Mouse (Mus musculus) E14TG2a.4 (cell line): Measurements from ENCODE around the gene Dagla.

Source experiments
- H3K27me3 ChIP-seq: 2 replicates; pipeline ENCODE4 v1.6.1; 2014; ENCODE audit warnings: low read length, control low read depth; ENCODE audit not compliant: insufficient read depth
- H3K36me3 ChIP-seq: 2 replicates; pipeline ENCODE4 v1.6.1; 2014; ENCODE audit warnings: low read length, control low read depth; ENCODE audit not compliant: insufficient read depth
- H3K4me1 ChIP-seq: replicated peaks from 2 replicates; pipeline ENCODE4 v1.6.1; 2014; ENCODE audit warnings: low read depth, low read length, control low read depth
- H3K4me3 ChIP-seq: replicated peaks from 2 replicates; pipeline ENCODE4 v1.5.1; 2014; ENCODE audit warnings: mild to moderate bottlenecking, low read length
- H3K9me3 ChIP-seq: 2 replicates; pipeline ENCODE4 v1.6.1; 2014; ENCODE audit warnings: low read length, control low read depth
- CTCF ChIP-seq: conservative IDR thresholded peaks from 2 replicates; pipeline ENCODE4 v1.5.1; 2014; ENCODE audit warnings: low read length
- NANOG ChIP-seq: IDR thresholded peaks from 2 replicates; pipeline ENCODE4 v1.6.1; 2014; ENCODE audit warnings: borderline replicate concordance, low read length, mixed read lengths
- POU5F1 ChIP-seq: IDR thresholded peaks from 2 replicates; pipeline ENCODE4 v1.6.1; 2014; ENCODE audit warnings: low read length, borderline replicate concordance

Gene Dagla

DNA sequence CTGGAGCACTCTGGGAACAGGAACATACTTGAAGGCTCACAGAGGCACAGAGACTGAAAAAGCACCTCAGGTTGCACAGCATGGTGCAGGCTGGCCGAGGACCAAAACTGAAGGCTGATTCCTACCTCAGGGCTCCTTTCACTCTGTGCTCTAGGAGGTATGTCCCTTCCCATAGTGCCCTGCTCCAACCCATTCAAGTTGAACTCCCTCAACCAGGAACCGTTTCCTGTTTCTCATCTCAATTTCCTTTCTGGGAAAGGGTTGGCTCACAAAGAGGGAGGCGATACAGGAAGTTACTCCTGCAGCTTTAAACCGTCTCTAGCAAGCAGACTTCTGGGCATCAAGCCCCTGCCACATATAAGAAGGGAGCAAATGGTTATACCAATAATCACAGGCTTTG lies 13.1 kb upstream of the Dagla start:
- TF ChIP-seq POU5F1: no peak
- TF ChIP-seq NANOG: no peak
- TF ChIP-seq CTCF: no peak
- Histone ChIP-seq H3K4me1 (peaks cover 9% of the 10 kb centered on the region), H3K9me3 (no peaks in the 10 kb centered on the region), H3K27me3 (peaks cover 29% of the 10 kb centered on the region), H3K36me3 (no peaks in the 10 kb centered on the region), H3K4me3 (no peak overlapping the region)

DNA sequence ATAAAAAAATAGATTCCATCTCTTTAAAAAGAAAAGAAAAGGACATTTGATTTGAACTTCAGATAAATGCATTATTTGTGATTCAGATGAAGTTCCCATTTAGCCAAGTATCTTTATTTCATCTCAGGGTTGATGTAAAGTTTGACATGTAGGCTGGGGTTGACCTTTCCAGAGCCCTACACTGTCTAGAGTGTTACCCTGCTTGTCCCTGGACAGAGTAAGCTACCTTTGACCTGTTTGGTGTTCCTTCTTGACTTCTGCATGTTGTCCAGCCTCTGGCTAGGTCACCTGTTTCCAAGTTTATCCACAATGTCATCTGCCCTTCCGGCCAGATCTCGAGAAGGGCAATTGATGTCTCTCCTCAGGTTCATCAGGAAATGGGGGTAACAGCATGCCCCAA lies 12.7 kb upstream of the Dagla start:
- peaks cover 30% of the 10 kb centered on the region for H3K27me3 ChIP-seq
- H3K9me3 ChIP-seq: no peaks in the 10 kb centered on the region
- peaks cover 9% of the 10 kb centered on the region for H3K4me1 ChIP-seq
- no peaks in the 10 kb centered on the region for H3K36me3 ChIP-seq
- TF ChIP-seq NANOG (no peak), CTCF (no peak), POU5F1 (no peak)
- H3K4me3 ChIP-seq: no peak overlapping the region

DNA sequence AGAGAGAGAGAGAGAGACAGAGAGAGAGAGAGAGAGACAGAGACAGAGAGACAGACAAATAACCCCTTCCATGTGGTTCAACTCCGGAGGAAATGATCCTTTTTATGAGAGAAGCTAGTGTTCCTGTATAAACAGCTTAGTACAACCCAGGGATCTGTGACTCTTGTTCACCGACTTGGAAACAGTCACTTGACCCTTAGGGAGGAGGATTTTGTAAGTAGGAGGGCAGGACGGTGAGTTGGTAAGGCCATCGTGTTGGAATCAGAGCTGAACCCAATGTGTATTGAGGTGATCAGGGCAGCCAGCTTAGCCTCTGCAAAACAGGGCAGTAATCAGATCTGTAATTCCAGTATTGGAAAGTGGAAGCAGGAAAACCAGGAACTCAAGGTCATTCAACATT lies 12.3 kb upstream of the Dagla start:
- Histone ChIP-seq H3K27me3 (peaks cover 34% of the 10 kb centered on the region), H3K4me1 (peaks cover 9% of the 10 kb centered on the region), H3K4me3 (no peak overlapping the region), H3K36me3 (no peaks in the 10 kb centered on the region), H3K9me3 (no peaks in the 10 kb centered on the region)
- TF ChIP-seq POU5F1: no peak
- no peak for TF ChIP-seq CTCF
- no peak for TF ChIP-seq NANOG

DNA sequence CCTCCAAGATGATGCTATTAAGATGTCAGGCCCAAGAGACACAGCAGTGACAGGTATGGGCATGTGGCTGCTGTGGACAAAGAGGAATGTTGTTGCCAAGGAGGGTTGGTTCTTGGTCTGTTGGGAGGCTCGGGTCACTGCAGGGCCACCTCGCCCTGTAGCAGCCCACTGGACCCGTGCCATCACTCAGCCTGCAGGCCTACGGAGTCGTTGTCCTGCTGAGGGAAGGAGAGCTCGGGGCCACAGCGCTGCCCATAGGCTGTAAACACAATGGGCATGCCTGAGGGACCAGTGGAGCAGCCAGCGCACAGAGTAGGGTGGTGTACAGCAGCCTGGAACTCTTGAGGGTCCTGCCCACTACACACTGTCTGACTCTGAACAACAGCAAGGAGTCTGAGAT lies 7.4 kb upstream of the Dagla start:
- Histone ChIP-seq H3K36me3 (no peaks in the 10 kb centered on the region), H3K9me3 (no peaks in the 10 kb centered on the region), H3K27me3 (peaks cover 33% of the 10 kb centered on the region), H3K4me1 (peaks cover 5% of the 10 kb centered on the region; the same call in 1 of the 2 replicates), H3K4me3 (no peak overlapping the region)
- TF ChIP-seq POU5F1 (no peak), NANOG (no peak), CTCF (no peak)

DNA sequence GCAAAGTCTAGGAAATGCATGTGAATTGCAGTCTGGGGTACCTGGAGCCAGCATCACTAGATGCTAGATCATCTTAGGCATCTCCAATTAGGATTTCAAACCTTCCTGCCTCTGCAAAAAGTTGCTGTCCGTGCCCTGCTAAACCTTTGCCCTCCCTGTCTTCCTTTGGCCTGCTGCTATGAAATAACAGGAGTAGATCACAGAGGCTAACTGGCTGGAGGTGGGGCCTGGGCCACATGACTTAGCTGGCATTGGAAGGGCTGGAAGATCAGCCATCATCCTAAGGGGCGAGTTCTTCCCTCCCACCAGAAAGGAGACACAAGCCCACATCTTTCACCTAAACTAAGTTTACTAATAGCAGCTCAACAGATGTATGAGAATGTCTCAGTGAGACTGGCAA lies 4.3 kb upstream of the Dagla start:
- Histone ChIP-seq H3K9me3 (no peaks in the 10 kb centered on the region), H3K4me3 (no peak overlapping the region), H3K36me3 (no peaks in the 10 kb centered on the region), H3K4me1 (peaks cover 16% of the 10 kb centered on the region), H3K27me3 (peaks cover 47% of the 10 kb centered on the region)
- TF ChIP-seq POU5F1 (no peak), NANOG (no peak), CTCF (no peak)

DNA sequence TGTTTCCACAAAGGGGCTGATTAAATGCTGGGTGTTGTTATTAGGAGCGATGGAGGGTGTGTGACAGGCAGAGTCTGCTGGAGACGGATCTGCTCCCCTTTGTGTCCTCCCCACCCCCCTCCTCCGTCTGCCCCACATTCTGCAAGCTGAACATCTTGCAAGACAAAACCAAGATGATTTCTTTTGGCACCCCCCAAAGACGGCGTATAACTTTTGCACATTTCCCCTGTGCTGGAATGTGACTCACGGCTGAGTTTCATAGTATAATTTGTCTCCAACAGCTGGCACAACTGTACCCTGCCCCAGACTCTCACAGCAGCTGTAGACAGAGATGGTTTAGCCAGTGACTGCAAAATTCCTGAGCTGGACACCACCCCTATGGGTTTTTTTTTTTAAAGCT lies 3.3 kb upstream of the Dagla start:
- H3K36me3 ChIP-seq: no peaks in the 10 kb centered on the region
- TF ChIP-seq POU5F1 (no peak), CTCF (no peak), NANOG (no peak)
- H3K4me1 ChIP-seq: peaks cover 17% of the 10 kb centered on the region
- peaks cover 53% of the 10 kb centered on the region for H3K27me3 ChIP-seq
- no peaks in the 10 kb centered on the region for H3K9me3 ChIP-seq
- H3K4me3 ChIP-seq: no peak overlapping the region

DNA sequence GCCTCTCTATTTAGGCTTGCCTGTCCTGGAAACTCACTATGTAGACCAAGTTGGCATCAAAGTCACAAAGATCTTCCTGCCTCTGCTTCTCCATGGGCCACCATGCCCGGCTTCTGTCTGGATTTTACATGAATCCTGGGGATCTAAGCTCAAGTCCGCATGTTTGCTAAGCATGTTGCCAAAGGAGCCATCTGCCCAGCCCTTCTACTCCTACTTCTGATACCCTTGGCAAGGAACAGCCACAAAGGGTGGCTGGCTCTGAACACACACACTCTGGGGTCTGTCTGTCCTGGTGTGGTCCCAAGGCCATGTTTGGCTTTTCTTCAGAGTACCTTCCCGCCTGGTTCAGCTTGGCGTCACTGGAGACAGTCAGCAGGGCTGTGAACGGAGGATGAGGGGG lies 2.7 kb upstream of the Dagla start:
- Histone ChIP-seq H3K4me1 (peaks cover 17% of the 10 kb centered on the region), H3K9me3 (no peaks in the 10 kb centered on the region), H3K27me3 (peaks cover 58% of the 10 kb centered on the region), H3K36me3 (no peaks in the 10 kb centered on the region), H3K4me3 (no peak overlapping the region)
- no peak for TF ChIP-seq NANOG
- no peak for TF ChIP-seq CTCF
- no peak for TF ChIP-seq POU5F1

DNA sequence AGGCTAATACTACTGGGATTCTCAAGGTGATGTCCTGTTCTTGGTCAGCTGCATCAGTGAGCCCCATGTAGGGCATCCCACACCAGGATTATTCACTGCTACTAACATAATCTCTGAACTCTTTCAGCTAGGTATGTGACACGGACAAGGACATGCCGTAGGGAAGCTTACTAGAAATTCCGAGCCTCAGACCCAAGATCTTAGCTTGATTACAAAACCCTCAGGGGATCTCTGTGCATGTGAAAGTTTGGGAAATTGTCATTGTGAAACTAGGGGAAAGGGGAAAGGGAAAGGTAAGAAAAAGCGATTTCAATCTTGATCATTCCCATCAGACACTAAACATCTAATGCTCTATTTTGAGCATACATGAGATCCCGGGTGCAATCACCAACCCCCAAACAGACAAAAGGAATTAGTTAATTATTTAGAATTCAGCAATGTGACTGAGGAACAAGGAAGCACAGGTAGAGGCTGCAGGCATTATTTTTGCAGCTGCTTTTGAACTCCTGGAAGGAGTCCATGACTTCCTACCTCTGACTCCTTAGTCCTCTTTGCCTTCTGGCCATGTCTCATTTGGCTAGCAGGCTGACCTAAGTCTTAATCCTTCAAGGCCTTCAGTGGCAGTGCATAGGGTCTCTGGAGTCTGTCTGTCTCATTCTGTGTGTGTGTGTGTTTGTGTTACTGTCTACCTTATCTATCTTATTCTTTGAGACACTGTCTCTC lies 2.0 kb upstream of the Dagla start:
- H3K36me3 ChIP-seq: no peaks in the 10 kb centered on the region
- H3K27me3 ChIP-seq: peaks cover 59% of the 10 kb centered on the region
- no peak overlapping the region for H3K4me3 ChIP-seq
- no peak for TF ChIP-seq POU5F1
- no peak for TF ChIP-seq NANOG
- TF ChIP-seq CTCF: no peak
- peaks cover 17% of the 10 kb centered on the region for H3K4me1 ChIP-seq
- H3K9me3 ChIP-seq: no peaks in the 10 kb centered on the region

DNA sequence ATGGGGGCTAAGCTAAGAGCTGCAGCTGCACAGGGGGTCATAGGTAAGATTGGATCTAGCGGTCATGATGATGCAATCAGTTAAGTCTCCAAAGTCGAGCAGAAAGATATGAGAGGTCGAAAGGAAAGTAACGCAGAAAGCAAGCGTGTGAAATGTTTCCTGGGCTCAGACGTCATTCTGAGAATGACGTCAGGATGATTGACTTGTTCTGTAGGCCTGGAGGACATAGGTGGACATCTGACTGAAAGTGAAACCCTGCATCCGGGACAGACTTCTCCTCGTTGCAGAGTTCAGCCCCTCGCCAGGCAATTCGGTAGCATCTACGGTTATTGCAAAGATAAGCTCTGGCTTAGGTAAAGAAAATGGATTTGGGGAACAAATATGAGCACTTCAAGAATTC lies 963 bp upstream of the Dagla start:
- TF ChIP-seq CTCF: no peak
- TF ChIP-seq POU5F1: no peak
- TF ChIP-seq NANOG: no peak

More for the DNA sequence above, 963 bp upstream of the Dagla start:
- H3K4me3 ChIP-seq: no peak overlapping the region
- peaks cover 24% of the 10 kb centered on the region for H3K4me1 ChIP-seq
- H3K9me3 ChIP-seq: no peaks in the 10 kb centered on the region
- H3K27me3 ChIP-seq: peaks cover 68% of the 10 kb centered on the region
- no peaks in the 10 kb centered on the region for H3K36me3 ChIP-seq
